Mouse (Mus musculus): ENCODE measurements at regions not wholly inside any gene's neighbourhood (a gene's known extent, or its start where the extent isn't known, plus 50 kb on each side); places are given as distances from the start of the nearest gene placed in this dataset.

DNA sequence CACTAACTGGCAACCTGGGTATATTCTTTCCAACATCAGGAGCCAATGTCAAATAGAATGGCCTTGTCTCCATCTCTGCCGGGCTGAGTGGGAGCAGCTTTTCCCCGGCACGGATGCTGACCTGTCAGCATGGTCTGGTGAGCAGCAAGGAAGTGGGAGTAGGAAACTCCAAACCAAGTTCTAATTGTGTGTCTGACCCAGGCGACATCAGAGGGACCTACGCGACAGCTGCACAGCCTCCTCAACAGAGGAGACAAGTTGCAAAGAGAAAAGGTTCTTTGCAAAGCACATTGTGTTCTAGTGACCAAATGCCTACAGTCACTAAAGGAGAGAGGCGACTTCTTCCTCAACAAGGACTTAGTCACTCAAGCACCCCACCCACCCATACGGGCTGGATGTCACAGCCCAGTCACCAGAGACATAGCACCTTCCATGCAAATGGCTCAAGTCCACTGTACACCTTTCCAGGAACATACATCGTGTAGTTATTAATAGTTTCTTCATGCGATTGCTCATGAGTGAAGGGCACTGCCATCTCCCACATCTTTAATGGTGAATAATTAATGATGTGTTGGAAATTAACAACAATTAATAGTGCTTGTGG lies 334.8 kb upstream of the Hnrnpa3 start:
- TF ChIP-seq CTCF (IDR thresholded peaks at IDR 0.05; ENCODE audit: extremely low read depth, insufficient read depth, low read length) = no peak
- no peak for TF ChIP-seq POLR2A (IDR thresholded peaks at IDR 0.05; ENCODE audit: extremely low read depth, insufficient read depth, low read length)
